Mouse (Mus musculus) subcutaneous adipose tissue, adult 2 months (tissue): ENCODE measurements around the gene Bcas2. TPM values are rescaled to one million over a fixed set of nuclear protein-coding genes. Genes with fewer than 3 reads are reported as not detected.

ENCODE experiments used
- polyA plus RNA-seq: library from polyadenylated mRNA; depleted of rRNA; stranded (reverse); fragments of >200 nt; gene quantifications from 2 replicates; pipeline ENCODE4 v1.2.3, GENCODE M21; 2012; ENCODE audit warnings: low replicate concordance; rRNA removed

Gene Bcas2
- polyA plus RNA-seq: 17.1 and 29.1 TPM in 2 replicates

GRCm38 (mm10) chr3:103171505-103172267 is at the start of gene Bcas2:
Gene Bcas2, plus strand, starts transcription at chr3:103171655.

Other genes with a start within 250 kb of the Bcas2 start
- gene Sycp1, start 235.6 kb upstream of the Bcas2 start, polyA plus RNA-seq: not detected in 2 replicates
- not detected in 2 replicates for gene Nr1h5, start 207.5 kb upstream of the Bcas2 start, polyA plus RNA-seq
- gene Sike1, start 175.9 kb upstream of the Bcas2 start, polyA plus RNA-seq: 29.1 and 42.4 TPM in 2 replicates
- 54.2 and 71.3 TPM in 2 replicates for gene Csde1, start 151.2 kb upstream of the Bcas2 start, polyA plus RNA-seq
- gene Nras, start 113.4 kb upstream of the Bcas2 start, polyA plus RNA-seq: 27.8 and 36.2 TPM in 2 replicates
- gene Ampd1, start 97.6 kb upstream of the Bcas2 start, polyA plus RNA-seq: 0.06 TPM in 1 of 2 replicates, not detected in the other
- 0.97 and 1.3 TPM in 2 replicates for gene Dennd2c, start 69.1 kb upstream of the Bcas2 start, polyA plus RNA-seq
- gene Trim33, start 107.6 kb downstream of the Bcas2 start, polyA plus RNA-seq: 10.1 and 18.5 TPM in 2 replicates